Mouse (Mus musculus): ENCODE results near the gene Tmeff1. TPM values are rescaled to one million over a fixed set of nuclear protein-coding genes. Genes with fewer than 3 reads are reported as not detected.

The Tmeff1 gene
- polyA plus RNA-seq, 1 experiment from 2014 or later, result 93.4 TPM

- Histone ChIP-seq H3K9me3 (ENCODE audit: control insufficient read depth, low read length) (no peaks in the 10 kb centered on the region), H3K36me3 (ENCODE audit: control insufficient read depth, insufficient read depth, low read length) (no peaks in the 10 kb centered on the region; the same call in 1 of the 2 replicates), H3K4me2 (replicated peaks; ENCODE audit: low read depth, low read length) (no peak overlapping the region), H3K27ac (ENCODE audit: low read depth, low read length) (no peak overlapping the region), H3K27me3 (ENCODE audit: control insufficient read depth, insufficient read depth, low read length) (no peaks in the 10 kb centered on the region), H3K4me3 (ENCODE audit: low read length) (no peak overlapping the region), H3K4me1 (ENCODE audit: control insufficient read depth, insufficient read depth, low read length) (peaks cover 28% of the 10 kb centered on the region), H3K9ac (ENCODE audit: low read depth, low read length) (no peak overlapping the region)
- WGBS, result 63% methylated on average over 6 of the region's 6 CpGs
- ATAC-seq (ENCODE audit: low FRiP score, low TSS enrichment), result no peak
Observed at GRCm38 (mm10) chr4:48543071-48543865, 41.7 kb upstream of the Tmeff1 start.

- Histone ChIP-seq H3K4me1 (ENCODE audit: control insufficient read depth, insufficient read depth, low read length) (peaks cover 28% of the 10 kb centered on the region), H3K36me3 (ENCODE audit: control insufficient read depth, insufficient read depth, low read length) (no peaks in the 10 kb centered on the region; the same call in 1 of the 2 replicates), H3K9ac (ENCODE audit: low read depth, low read length) (no peak overlapping the region), H3K9me3 (ENCODE audit: control insufficient read depth, low read length) (no peaks in the 10 kb centered on the region), H3K27me3 (ENCODE audit: control insufficient read depth, insufficient read depth, low read length) (no peaks in the 10 kb centered on the region), H3K4me3 (ENCODE audit: low read length) (no peak overlapping the region), H3K4me2 (replicated peaks; ENCODE audit: low read depth, low read length) (no peak overlapping the region), H3K27ac (ENCODE audit: low read depth, low read length) (no peak overlapping the region)
- no peak for ATAC-seq (ENCODE audit: low FRiP score, low TSS enrichment)
- 71% methylated on average over 8 of the region's 8 CpGs for WGBS
Observed at GRCm38 (mm10) chr4:48544141-48544540, 40.8 kb upstream of the Tmeff1 start.

GRCm38 (mm10) chr4:48545966-48546365, 39.0 kb upstream of the Tmeff1 start:
- H3K27ac ChIP-seq (ENCODE audit: low read depth, low read length), result no peak overlapping the region
- H3K4me1 ChIP-seq (ENCODE audit: control insufficient read depth, insufficient read depth, low read length), result peaks cover 31% of the 10 kb centered on the region
- no peaks in the 10 kb centered on the region for H3K27me3 ChIP-seq (ENCODE audit: control insufficient read depth, insufficient read depth, low read length)
- H3K9me3 ChIP-seq (ENCODE audit: control insufficient read depth, low read length), result no peaks in the 10 kb centered on the region
- no peak overlapping the region for H3K4me2 ChIP-seq (replicated peaks; ENCODE audit: low read depth, low read length)
- ATAC-seq (ENCODE audit: low FRiP score, low TSS enrichment), result no peak
- H3K4me3 ChIP-seq (ENCODE audit: low read length), result no peak overlapping the region
- 66% methylated on average over 12 of the region's 12 CpGs for WGBS
- no peaks in the 10 kb centered on the region; the same call in 1 of the 2 replicates for H3K36me3 ChIP-seq (ENCODE audit: control insufficient read depth, insufficient read depth, low read length)
- H3K9ac ChIP-seq (ENCODE audit: low read depth, low read length), result no peak overlapping the region

- WGBS, result 63% methylated on average over 9 of the region's 9 CpGs
Observed at GRCm38 (mm10) chr4:48546568-48547496, 38.1 kb upstream of the Tmeff1 start.

GRCm38 (mm10) chr4:48548393-48549045, 36.5 kb upstream of the Tmeff1 start:
- Histone ChIP-seq H3K4me2 (replicated peaks; ENCODE audit: low read depth, low read length) (no peak overlapping the region), H3K9ac (ENCODE audit: low read depth, low read length) (no peak overlapping the region), H3K27me3 (ENCODE audit: control insufficient read depth, insufficient read depth, low read length) (no peaks in the 10 kb centered on the region), H3K36me3 (ENCODE audit: control insufficient read depth, insufficient read depth, low read length) (peaks cover 14% of the 10 kb centered on the region), H3K27ac (ENCODE audit: low read depth, low read length) (no peak overlapping the region), H3K4me1 (ENCODE audit: control insufficient read depth, insufficient read depth, low read length) (peaks cover 16% of the 10 kb centered on the region; the same call in 1 of the 2 replicates), H3K4me3 (ENCODE audit: low read length) (no peak overlapping the region), H3K9me3 (ENCODE audit: control insufficient read depth, low read length) (no peaks in the 10 kb centered on the region)
- WGBS, result 61% methylated on average over 6 of the region's 6 CpGs
- ATAC-seq (ENCODE audit: low FRiP score, low TSS enrichment), result 0 out of 2 replicates have a peak, but pooled peaks have one; percentile 48

More at GRCm38 (mm10) chr4:48546568-48547496, 38.1 kb upstream of the Tmeff1 start:
- Histone ChIP-seq H3K27me3 (ENCODE audit: control insufficient read depth, insufficient read depth, low read length) (no peaks in the 10 kb centered on the region), H3K4me2 (replicated peaks; ENCODE audit: low read depth, low read length) (no peak overlapping the region), H3K36me3 (ENCODE audit: control insufficient read depth, insufficient read depth, low read length) (no peaks in the 10 kb centered on the region; the same call in 1 of the 2 replicates), H3K9ac (ENCODE audit: low read depth, low read length) (no peak overlapping the region), H3K27ac (ENCODE audit: low read depth, low read length) (no peak overlapping the region), H3K9me3 (ENCODE audit: control insufficient read depth, low read length) (no peaks in the 10 kb centered on the region), H3K4me1 (ENCODE audit: control insufficient read depth, insufficient read depth, low read length) (peaks cover 26% of the 10 kb centered on the region), H3K4me3 (ENCODE audit: low read length) (no peak overlapping the region)
- no peak for ATAC-seq (ENCODE audit: low FRiP score, low TSS enrichment)

- no peaks in the 10 kb centered on the region for H3K27me3 ChIP-seq (ENCODE audit: control insufficient read depth, insufficient read depth, low read length)
- H3K9me3 ChIP-seq (ENCODE audit: control insufficient read depth, low read length), result no peaks in the 10 kb centered on the region
- H3K4me3 ChIP-seq (ENCODE audit: low read length), result no peak overlapping the region
- no peak overlapping the region for H3K4me2 ChIP-seq (replicated peaks; ENCODE audit: low read depth, low read length)
- no peak for ATAC-seq (ENCODE audit: low FRiP score, low TSS enrichment)
- H3K4me1 ChIP-seq (ENCODE audit: control insufficient read depth, insufficient read depth, low read length), result peaks cover 11% of the 10 kb centered on the region; the same call in 1 of the 2 replicates
- no peak overlapping the region for H3K9ac ChIP-seq (ENCODE audit: low read depth, low read length)
- peaks cover 22% of the 10 kb centered on the region for H3K36me3 ChIP-seq (ENCODE audit: control insufficient read depth, insufficient read depth, low read length)
- WGBS, result 66% methylated on average over 5 of the region's 5 CpGs
- H3K27ac ChIP-seq (ENCODE audit: low read depth, low read length), result no peak overlapping the region
Observed at GRCm38 (mm10) chr4:48549661-48550060, 35.3 kb upstream of the Tmeff1 start.

- Histone ChIP-seq H3K4me3 (ENCODE audit: low read length) (no peak overlapping the region), H3K4me2 (replicated peaks; ENCODE audit: low read depth, low read length) (no peak overlapping the region), H3K27me3 (ENCODE audit: control insufficient read depth, insufficient read depth, low read length) (no peaks in the 10 kb centered on the region), H3K4me1 (ENCODE audit: control insufficient read depth, insufficient read depth, low read length) (peaks cover 2% of the 10 kb centered on the region; the same call in 1 of the 2 replicates), H3K27ac (ENCODE audit: low read depth, low read length) (no peak overlapping the region), H3K9me3 (ENCODE audit: control insufficient read depth, low read length) (no peaks in the 10 kb centered on the region), H3K9ac (ENCODE audit: low read depth, low read length) (no peak overlapping the region), H3K36me3 (ENCODE audit: control insufficient read depth, insufficient read depth, low read length) (peaks cover 36% of the 10 kb centered on the region)
- no peak for ATAC-seq (ENCODE audit: low FRiP score, low TSS enrichment)
- 92% methylated on average over 27 of the region's 27 CpGs for WGBS
Observed at GRCm38 (mm10) chr4:48552486-48553064, 32.4 kb upstream of the Tmeff1 start.

GRCm38 (mm10) chr4:48554132-48554531, 30.8 kb upstream of the Tmeff1 start:
- 0 out of 2 replicates have a peak, but pooled peaks cover 2% of the 10 kb centered on the region for H3K4me1 ChIP-seq (ENCODE audit: control insufficient read depth, insufficient read depth, low read length)
- H3K9ac ChIP-seq (ENCODE audit: low read depth, low read length), result no peak overlapping the region
- no peaks in the 10 kb centered on the region for H3K27me3 ChIP-seq (ENCODE audit: control insufficient read depth, insufficient read depth, low read length)
- no peak overlapping the region for H3K4me2 ChIP-seq (replicated peaks; ENCODE audit: low read depth, low read length)
- 87% methylated on average over 7 of the region's 7 CpGs for WGBS
- H3K4me3 ChIP-seq (ENCODE audit: low read length), result no peak overlapping the region
- H3K36me3 ChIP-seq (ENCODE audit: control insufficient read depth, insufficient read depth, low read length), result peaks cover 39% of the 10 kb centered on the region
- no peak overlapping the region for H3K27ac ChIP-seq (ENCODE audit: low read depth, low read length)
- no peak for ATAC-seq (ENCODE audit: low FRiP score, low TSS enrichment)
- no peaks in the 10 kb centered on the region for H3K9me3 ChIP-seq (ENCODE audit: control insufficient read depth, low read length)

Measured in kidney, embryonic 14.5 days (tissue).